Mouse (Mus musculus) urinary bladder, adult 2 months (tissue): ENCODE measurements around the gene Krtap1-5. TPM values are rescaled to one million over a fixed set of nuclear protein-coding genes. Genes with fewer than 3 reads are reported as not detected.
"Not testable (repeated sequence)": the region's sequence is repeated elsewhere in the genome, so short reads cannot be mapped to it uniquely, and the experiment has no call there.

ENCODE experiments used
- DNase-seq: peaks from one replicate; pipeline ENCODE4 v3.0.0; 2022; ENCODE audit warnings: low spot score
- polyA plus RNA-seq: library from polyadenylated mRNA; depleted of rRNA; stranded (reverse); fragments of >200 nt; gene quantifications from 2 replicates; pipeline ENCODE4 v1.2.3, GENCODE M21; 2012; rRNA removed

Gene Krtap1-5
- polyA plus RNA-seq = 0.22 TPM in 1 of 2 replicates, not detected in the other

- DNase-seq = no peak
These were observed at the start of gene Krtap1-5 for GRCm38 (mm10) chr11:99580636-99581035. TSS of gene Krtap1-5 (minus strand) at chr11:99581016.

GRCm38 (mm10) chr11:99628138-99628537 lies 47.3 kb upstream of the Krtap1-5 start, which contains the start of gene Krtap4-1:
TSS of gene Krtap4-1 (minus strand) at chr11:99628238.
- DNase-seq = no peak

- DNase-seq = no peak
These were observed 39.5 kb upstream of the Krtap1-5 start, which contains the start of gene Gm11562 for GRCm38 (mm10) chr11:99620335-99620734. TSS of gene Gm11562 (minus strand) at chr11:99620435.

GRCm38 (mm10) chr11:99614796-99615363 lies 34.1 kb upstream of the Krtap1-5 start, which contains the start of gene Krtap2-4:
TSS of gene Krtap2-4 (minus strand) at chr11:99614846.
- DNase-seq = no peak

- not testable (repeated sequence) for DNase-seq
These were observed 29.3 kb upstream of the Krtap1-5 start, which contains the start of gene Gm11937 for GRCm38 (mm10) chr11:99610089-99610488. TSS of gene Gm11937 (minus strand) at chr11:99610189.

GRCm38 (mm10) chr11:99609126-99609525 lies 28.3 kb upstream of the Krtap1-5 start:
- DNase-seq = no peak

- not testable (repeated sequence) for DNase-seq
These were observed 22.4 kb upstream of the Krtap1-5 start, which contains the start of gene Gm11938 for GRCm38 (mm10) chr11:99603208-99603607. TSS of gene Gm11938 (minus strand) at chr11:99603308.

GRCm38 (mm10) chr11:99597742-99598141 lies 16.9 kb upstream of the Krtap1-5 start, which contains the start of gene Krtap9-3:
TSS of gene Krtap9-3 (minus strand) at chr11:99598105.
- not testable (repeated sequence) for DNase-seq

GRCm38 (mm10) chr11:99590981-99591380 lies 10.2 kb upstream of the Krtap1-5 start, which contains the start of gene Krtap1-3:
TSS of gene Krtap1-3 (minus strand) at chr11:99591339.
- no peak for DNase-seq

GRCm38 (mm10) chr11:99585096-99585495 lies 4.3 kb upstream of the Krtap1-5 start:
- DNase-seq = no peak

- no peak for DNase-seq
These were observed 2.5 kb upstream of the Krtap1-5 start, which contains the start of gene Krtap1-4 for GRCm38 (mm10) chr11:99583245-99583704. TSS of gene Krtap1-4 (minus strand) at chr11:99583654.

- no peak for DNase-seq
These were observed 748 bp upstream of the Krtap1-5 start for GRCm38 (mm10) chr11:99581564-99581963.

GRCm38 (mm10) chr11:99581051-99581450 lies 235 bp upstream of the Krtap1-5 start:
- DNase-seq = no peak

- peak; percentile 54 for DNase-seq
These were observed 6.7 kb downstream of the Krtap1-5 start for GRCm38 (mm10) chr11:99574106-99574505.

GRCm38 (mm10) chr11:99573164-99573563 lies 7.7 kb downstream of the Krtap1-5 start:
- no peak for DNase-seq

- no peak for DNase-seq
These were observed 14.3 kb downstream of the Krtap1-5 start, which contains the start of gene Krtap3-1 for GRCm38 (mm10) chr11:99566530-99566929. TSS of gene Krtap3-1 (minus strand) at chr11:99566630.

GRCm38 (mm10) chr11:99562580-99562979 lies 18.2 kb downstream of the Krtap1-5 start:
- DNase-seq = no peak

GRCm38 (mm10) chr11:99559366-99559765 lies 21.4 kb downstream of the Krtap1-5 start, which contains the start of gene Gm11939:
TSS of gene Gm11939 (minus strand) at chr11:99559466.
- no peak for DNase-seq

- DNase-seq = no peak
These were observed 22.7 kb downstream of the Krtap1-5 start for GRCm38 (mm10) chr11:99557976-99558745.

- DNase-seq = no peak
These were observed 24.1 kb downstream of the Krtap1-5 start, which contains the start of gene Krtap3-2 for GRCm38 (mm10) chr11:99556753-99557152. TSS of gene Krtap3-2 (minus strand) at chr11:99556853.

GRCm38 (mm10) chr11:99556195-99556594 lies 24.6 kb downstream of the Krtap1-5 start:
- DNase-seq = no peak

GRCm38 (mm10) chr11:99550765-99551164 lies 30.1 kb downstream of the Krtap1-5 start, which contains the start of gene Krtap3-3:
TSS of gene Krtap3-3 (minus strand) at chr11:99550865.
- no peak for DNase-seq
